Mouse (Mus musculus): ENCODE measurements at regions not wholly inside any gene's neighbourhood (a gene's known extent, or its start where the extent isn't known, plus 50 kb on each side); places are given as distances from the start of the nearest gene placed in this dataset.
"Not testable (repeated sequence)": the region's sequence is repeated elsewhere in the genome, so short reads cannot be mapped to it uniquely, and the experiment has no call there.

GRCm38 (mm10) chr10:14333344-14333743, 212.1 kb downstream of the Adgrg6 start:
- no peak for DNase-seq (ENCODE audit: extremely low spot score, low spot score)

- peak; percentile 17 for DNase-seq (ENCODE audit: extremely low spot score, low spot score)
These were observed 212.8 kb downstream of the Adgrg6 start for GRCm38 (mm10) chr10:14332688-14333117.

GRCm38 (mm10) chr10:14328846-14329245, 216.6 kb downstream of the Adgrg6 start:
- no peak for DNase-seq (ENCODE audit: extremely low spot score, low spot score)

DNA sequence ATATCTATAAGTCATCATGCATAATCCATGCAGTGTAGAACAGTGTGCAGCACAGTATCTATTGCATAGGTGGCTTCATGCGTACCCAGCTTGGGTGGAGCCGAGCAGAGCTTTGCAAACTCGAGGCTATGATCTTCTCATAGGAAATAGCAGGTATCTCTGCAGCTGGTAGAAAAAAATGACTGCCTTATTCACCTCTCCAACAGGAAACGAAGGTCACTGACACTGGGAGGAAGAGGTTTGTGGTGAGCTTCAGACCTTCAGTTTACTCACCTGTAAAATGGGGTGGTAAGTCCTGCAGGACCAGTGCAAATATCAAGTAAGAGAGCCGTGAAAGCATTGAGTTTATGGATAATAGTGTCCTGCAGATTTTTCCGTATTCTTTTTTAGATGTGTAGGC, 219.2 kb downstream of the Adgrg6 start:
- DNase-seq (ENCODE audit: extremely low spot score, low spot score): no peak

GRCm38 (mm10) chr10:14321503-14321902, 224.0 kb downstream of the Adgrg6 start:
- DNase-seq (ENCODE audit: extremely low spot score, low spot score): peak; percentile 73

DNA sequence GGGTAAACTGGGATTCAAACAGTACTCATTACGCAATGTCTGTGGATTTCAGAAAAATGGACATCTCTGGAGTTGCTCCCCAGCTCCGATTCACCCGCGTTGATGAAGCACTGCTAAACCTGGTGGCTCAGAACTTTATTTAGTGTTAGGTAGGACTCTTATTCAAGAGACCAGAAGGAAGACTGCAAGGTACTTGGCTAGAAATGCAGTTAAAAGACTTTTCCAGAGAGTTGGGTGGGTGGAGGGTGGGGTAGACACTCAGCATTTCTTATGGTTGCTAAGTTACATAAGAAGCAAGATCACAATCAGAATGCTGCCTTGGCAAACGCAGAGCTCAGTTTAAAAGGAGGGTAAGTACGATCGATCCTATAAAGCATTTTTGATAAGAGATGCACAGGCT, 230.2 kb downstream of the Adgrg6 start:
- DNase-seq (ENCODE audit: extremely low spot score, low spot score): no peak

- no peak for DNase-seq (ENCODE audit: extremely low spot score, low spot score)
These were observed 230.9 kb downstream of the Adgrg6 start for GRCm38 (mm10) chr10:14314607-14315006.

- DNase-seq (ENCODE audit: extremely low spot score, low spot score): no peak
These were observed 231.4 kb downstream of the Adgrg6 start for GRCm38 (mm10) chr10:14314004-14314581.

DNA sequence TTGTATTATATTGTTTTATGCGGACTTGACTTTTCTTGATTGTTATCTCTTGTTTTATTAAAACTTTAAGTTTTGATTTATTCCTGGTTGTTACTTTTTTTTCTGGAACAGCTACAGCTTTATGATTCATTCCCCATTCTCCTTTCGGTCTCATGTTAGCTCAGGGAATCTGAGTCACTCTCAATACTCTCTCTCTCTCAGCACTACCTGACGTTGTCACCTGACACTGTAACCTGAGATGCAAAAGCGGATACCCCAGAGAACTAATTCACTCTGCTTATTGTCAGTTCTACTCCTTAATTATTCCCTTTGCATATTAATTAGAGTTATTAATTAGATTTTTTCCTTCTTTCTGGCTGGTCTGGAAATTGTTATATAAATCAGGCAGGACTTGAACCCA, 232.5 kb downstream of the Adgrg6 start:
- no peak for DNase-seq (ENCODE audit: extremely low spot score, low spot score)

DNA sequence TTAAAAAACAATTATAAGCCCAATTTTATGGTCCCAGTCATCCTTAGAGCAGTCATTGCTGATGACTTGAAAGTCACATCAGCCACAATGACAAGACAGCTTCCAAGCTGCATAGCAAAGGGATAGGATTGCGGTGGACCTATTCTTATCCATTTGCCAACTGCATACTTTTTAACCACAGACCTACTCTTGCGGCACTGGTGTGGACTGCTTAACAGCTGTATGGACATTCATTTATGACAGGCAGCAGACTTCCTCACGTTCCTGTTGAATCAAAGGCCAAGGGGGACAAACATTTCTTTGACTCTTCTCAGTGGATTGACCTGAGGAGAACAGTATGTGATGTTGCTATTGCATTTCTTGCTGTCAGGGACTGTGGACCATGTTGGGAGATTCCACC, 233.5 kb downstream of the Adgrg6 start:
- no peak for DNase-seq (ENCODE audit: extremely low spot score, low spot score)

DNA sequence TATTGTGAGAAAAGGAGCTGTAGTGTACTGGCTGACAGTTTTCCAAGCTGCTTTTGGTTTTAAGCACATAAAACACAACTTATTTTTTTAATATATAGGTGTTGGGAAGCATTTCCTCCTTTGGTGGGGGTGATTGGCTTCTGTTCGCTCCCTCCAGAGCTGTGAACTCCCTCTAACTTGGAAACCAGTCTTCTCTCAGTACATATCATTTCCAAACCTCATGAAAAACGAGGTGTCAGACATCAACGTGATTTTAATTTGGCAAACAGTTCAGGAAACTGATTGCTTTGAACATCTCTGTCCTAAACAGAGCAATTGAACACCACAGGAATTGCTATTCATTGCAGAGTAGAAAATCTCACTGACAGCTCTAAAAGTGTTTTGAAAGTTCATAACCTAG, 238.6 kb downstream of the Adgrg6 start:
- DNase-seq (ENCODE audit: extremely low spot score, low spot score): no peak

GRCm38 (mm10) chr10:14303476-14303875, 242.0 kb downstream of the Adgrg6 start:
- no peak for DNase-seq (ENCODE audit: extremely low spot score, low spot score)

DNA sequence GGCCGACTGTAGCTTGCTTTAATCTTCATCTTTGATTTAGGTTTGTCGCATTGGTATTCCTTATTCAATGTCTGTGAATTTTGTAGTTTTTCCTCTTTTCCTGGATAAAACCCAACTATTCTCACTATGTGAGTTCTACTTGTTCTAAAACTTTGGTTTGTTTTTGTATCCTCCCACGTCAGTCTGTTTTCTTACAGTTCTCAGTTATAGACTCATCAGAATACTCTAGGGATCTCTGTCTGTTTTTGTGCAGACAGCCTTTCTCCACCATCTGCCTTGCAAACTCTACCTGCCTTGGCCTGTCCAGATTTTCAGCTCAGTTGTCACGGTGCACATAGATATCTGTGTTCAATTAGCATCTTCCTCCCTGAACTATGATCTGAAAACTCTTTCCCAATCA, 249.3 kb downstream of the Adgrg6 start:
- no peak for DNase-seq (ENCODE audit: extremely low spot score, low spot score)

DNA sequence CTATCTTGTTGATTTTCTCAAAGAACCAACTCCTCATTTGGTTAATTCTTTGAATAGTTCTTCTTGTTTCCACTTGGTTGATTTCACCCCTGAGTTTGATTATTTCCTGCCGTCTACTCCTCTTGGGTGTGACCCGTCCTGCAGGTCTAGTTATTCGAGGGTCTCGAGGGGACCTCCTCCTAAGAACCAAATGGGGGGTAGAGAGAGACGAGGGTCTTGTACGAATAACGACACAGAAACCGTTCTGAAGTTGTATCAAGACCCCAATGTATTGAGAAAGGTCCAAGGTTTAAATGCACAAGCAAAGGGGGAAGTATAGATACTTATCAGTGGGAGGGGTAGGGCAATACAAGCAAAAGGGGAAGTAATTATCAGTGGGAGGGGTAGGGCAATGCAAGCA, 252.8 kb downstream of the Adgrg6 start:
- DNase-seq (ENCODE audit: extremely low spot score, low spot score): not testable (repeated sequence)

GRCm38 (mm10) chr10:14287551-14287950, 257.9 kb downstream of the Adgrg6 start:
- no peak for DNase-seq (ENCODE audit: extremely low spot score, low spot score)

DNA sequence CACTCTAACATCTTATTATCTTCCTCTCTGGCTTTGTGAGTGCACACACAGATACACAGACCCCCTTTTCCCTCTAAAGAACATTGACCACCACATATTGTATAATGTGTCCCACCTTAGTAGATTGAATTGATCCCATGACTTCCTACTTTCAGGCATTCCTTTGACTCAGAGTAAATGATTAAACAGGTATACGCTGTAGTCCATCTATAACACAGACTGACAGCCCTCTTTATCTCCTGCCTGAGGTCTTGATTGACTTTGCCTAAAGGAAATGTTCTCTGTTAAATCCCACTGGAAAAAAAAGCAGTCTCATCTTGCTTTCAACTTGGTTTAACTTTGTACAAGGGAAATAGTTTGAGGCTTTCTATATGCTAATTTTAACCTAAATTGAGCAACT, 268.8 kb downstream of the Adgrg6 start:
- DNase-seq (ENCODE audit: extremely low spot score, low spot score): no peak

- DNase-seq (ENCODE audit: extremely low spot score, low spot score): no peak
These were observed 270.0 kb downstream of the Adgrg6 start for GRCm38 (mm10) chr10:14275477-14275876.

GRCm38 (mm10) chr10:14270008-14270407, 275.5 kb downstream of the Adgrg6 start:
- no peak for DNase-seq (ENCODE audit: extremely low spot score, low spot score)

GRCm38 (mm10) chr10:14267641-14268040, 277.8 kb downstream of the Adgrg6 start:
- no peak for DNase-seq (ENCODE audit: extremely low spot score, low spot score)

- no peak for DNase-seq (ENCODE audit: extremely low spot score, low spot score)
These were observed 273.8 kb downstream of the Hivep2 start for GRCm38 (mm10) chr10:14239670-14240069.

- no peak for DNase-seq (ENCODE audit: extremely low spot score, low spot score)
These were observed 269.2 kb downstream of the Hivep2 start for GRCm38 (mm10) chr10:14234896-14235604.

DNA sequence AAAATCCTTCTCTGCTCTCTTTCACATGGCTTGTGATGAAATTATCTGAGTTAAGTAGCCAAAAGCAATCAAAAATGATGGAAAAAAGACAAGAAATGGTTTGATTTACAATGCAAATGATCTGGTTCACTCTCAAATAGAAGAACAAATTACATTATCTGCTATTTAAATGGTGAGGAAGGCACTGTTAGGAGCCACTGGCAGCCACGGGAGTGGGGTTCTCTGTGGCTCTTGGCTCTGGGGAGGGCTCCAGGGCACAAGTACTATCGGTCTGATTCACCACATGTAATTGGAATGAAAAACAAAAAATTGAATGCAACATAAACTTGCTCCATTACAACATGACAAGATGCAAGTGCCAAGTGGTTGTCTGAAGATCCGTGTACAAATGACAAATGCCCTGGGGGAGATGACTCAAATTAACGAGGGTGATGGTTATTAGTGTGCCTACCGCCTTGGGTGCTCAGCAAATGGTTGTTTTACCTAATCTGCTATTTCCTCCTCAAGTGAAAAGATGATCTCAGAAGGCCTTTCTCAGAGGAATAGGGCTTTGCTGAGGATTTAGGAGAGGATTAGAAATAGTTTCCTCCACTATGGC, 268.2 kb downstream of the Hivep2 start:
- no peak for DNase-seq (ENCODE audit: extremely low spot score, low spot score)

GRCm38 (mm10) chr10:14233335-14233734, 267.5 kb downstream of the Hivep2 start:
- no peak for DNase-seq (ENCODE audit: extremely low spot score, low spot score)

All from neural tube, embryonic 10.5 days (tissue).